In the genomic region with DNA sequence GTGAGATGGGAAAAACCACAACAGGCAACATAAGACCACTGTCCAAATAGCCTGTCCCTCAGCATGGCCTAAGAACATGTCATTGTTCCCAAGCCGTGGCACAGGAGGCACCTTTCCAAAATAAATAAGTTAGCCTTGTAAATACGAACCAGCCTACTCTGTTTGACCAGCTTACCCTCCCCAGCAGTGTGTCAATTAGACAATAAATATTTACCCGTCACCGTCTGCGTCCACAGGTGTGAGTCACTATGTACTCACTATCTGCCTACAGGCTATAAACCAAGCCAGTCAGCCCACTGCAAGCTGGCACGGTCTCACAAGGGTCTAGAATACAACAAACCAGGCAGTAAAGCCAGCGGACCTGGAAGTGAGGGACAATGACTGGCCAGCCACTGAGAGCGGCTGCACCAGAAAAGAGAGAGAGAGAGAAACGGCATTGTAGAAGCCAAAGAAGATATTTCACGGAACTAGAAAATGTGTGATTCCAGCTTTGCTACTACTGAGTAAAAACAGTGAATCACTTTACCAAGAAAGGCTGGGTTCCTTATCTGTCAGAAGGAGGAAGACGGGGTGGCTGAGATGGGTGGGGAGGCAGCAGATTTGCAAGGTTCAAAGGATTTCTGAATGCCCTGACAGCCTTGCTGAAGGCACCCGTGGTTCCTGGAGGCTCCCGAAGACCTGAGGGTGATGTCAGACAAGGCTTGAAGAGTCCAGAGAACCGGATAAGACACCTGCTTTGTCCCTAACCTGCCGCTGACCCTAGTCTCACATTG, we compare ENCODE assay signal across 14 mouse cellular contexts.
DNase-seq lines count a peak whose midpoint lies in the region; ATAC-seq and TF ChIP-seq lines count a peak whose summit lies in the region.
"Had no signal": no experiment of that assay in that cellular context is flagged by ENCODE, and none has a peak within 500 bp of the region (broad histone marks: within the 10 kb centered on the region; RNA-seq: fewer than 3 reads in every experiment).

No protein-coding gene starts in this region.

- no peaks in the 10 kb centered on the region for H3K36me3 ChIP-seq in forebrain, embryonic 10.5 days (replicated peaks)
- H3K36me3 ChIP-seq in forebrain, embryonic 13.5 days (ENCODE audit: poor library complexity, severe bottlenecking) = no peaks in the 10 kb centered on the region
- H3K36me3 ChIP-seq in intestine, postnatal 0 days (ENCODE audit: control insufficient read depth, insufficient read depth) = peaks cover 4% of the 10 kb centered on the region
- H3K36me3 ChIP-seq: hindbrain, embryonic 12.5 days; midbrain, embryonic 10.5 days had no signal

- peaks cover 12% of the 10 kb centered on the region for H3K27me3 ChIP-seq in forebrain, embryonic 10.5 days (ENCODE audit: poor library complexity, severe bottlenecking)
- H3K27me3 ChIP-seq in forebrain, embryonic 13.5 days = no peaks in the 10 kb centered on the region
- H3K27me3 ChIP-seq in intestine, postnatal 0 days (replicated peaks; ENCODE audit: control insufficient read depth, insufficient read depth, low read length) = no peaks in the 10 kb centered on the region
- H3K27me3 ChIP-seq: heart, embryonic 13.5 days; hindbrain, embryonic 12.5 days had no signal

- no peak overlapping the region for H3K4me2 ChIP-seq in forebrain, embryonic 13.5 days
- peak overlapping the region; percentile 47 for H3K4me2 ChIP-seq in intestine, postnatal 0 days (replicated peaks; ENCODE audit: low read depth)
- H3K4me2 ChIP-seq: heart, embryonic 13.5 days; hindbrain, embryonic 12.5 days; limb, embryonic 13.5 days had no signal

- H3K4me3 ChIP-seq in forebrain, embryonic 10.5 days = no peak overlapping the region
- no peak overlapping the region for H3K4me3 ChIP-seq in forebrain, embryonic 13.5 days
- no peak overlapping the region for H3K4me3 ChIP-seq in intestine, postnatal 0 days (ENCODE audit: low read depth, low read length)
- H3K4me3 ChIP-seq: heart, embryonic 13.5 days; hindbrain, embryonic 12.5 days; limb, embryonic 13.5 days; midbrain, embryonic 10.5 days had no signal

- no peaks in the 10 kb centered on the region for H3K9me3 ChIP-seq in forebrain, embryonic 10.5 days
- no peaks in the 10 kb centered on the region for H3K9me3 ChIP-seq in forebrain, embryonic 13.5 days (replicated peaks)
- H3K9me3 ChIP-seq in intestine, postnatal 0 days (ENCODE audit: control insufficient read depth) = no peaks in the 10 kb centered on the region
- H3K9me3 ChIP-seq: heart, embryonic 13.5 days; hindbrain, embryonic 12.5 days; limb, embryonic 13.5 days; midbrain, embryonic 10.5 days had no signal

- no peak for DNase-seq in forebrain, embryonic 10.5 days (ENCODE audit: extremely low spot score, low spot score)
- peak; percentile 31 for DNase-seq in thymus, postnatal 4 days
- DNase-seq in thymus, postnatal 25 days = no peak
- DNase-seq in cerebellum, adult 9-10 months = no peak
- DNase-seq in c-Kit-positive CD71-positive TER-119-positive erythroid progenitor cells, embryonic 14.5 days (ENCODE audit: low spot score) = no peak
- no peak for DNase-seq in yolk sac, embryonic 10.5 days (ENCODE audit: low spot score)
- DNase-seq: cerebellum, adult 18-20 months; embryo, embryonic 11 days had no signal

- no peak overlapping the region for H3K9ac ChIP-seq in forebrain, embryonic 13.5 days
- no peak overlapping the region for H3K9ac ChIP-seq in intestine, postnatal 0 days (ENCODE audit: low read depth, low read length)
- H3K9ac ChIP-seq: heart, embryonic 13.5 days; hindbrain, embryonic 12.5 days; limb, embryonic 13.5 days had no signal

- 0 out of 2 replicates have a peak overlapping the region, but pooled peaks have one; percentile 21 for H3K27ac ChIP-seq in forebrain, embryonic 10.5 days
- H3K27ac ChIP-seq in forebrain, embryonic 13.5 days = no peak overlapping the region
- H3K27ac ChIP-seq in intestine, postnatal 0 days (ENCODE audit: low read depth, low read length) = peak overlapping the region; percentile 80
- H3K27ac ChIP-seq: heart, embryonic 13.5 days; hindbrain, embryonic 12.5 days; limb, embryonic 13.5 days; midbrain, embryonic 10.5 days had no signal

- H3K4me1 ChIP-seq in forebrain, embryonic 10.5 days = peaks cover 16% of the 10 kb centered on the region
- no peaks in the 10 kb centered on the region for H3K4me1 ChIP-seq in forebrain, embryonic 13.5 days
- peaks cover 3% of the 10 kb centered on the region; the same call in 1 of the 2 replicates for H3K4me1 ChIP-seq in intestine, postnatal 0 days (replicated peaks; ENCODE audit: control insufficient read depth, insufficient read depth, low read length)

- no peak for ATAC-seq in forebrain, embryonic 13.5 days
- ATAC-seq in intestine, postnatal 0 days = peak; percentile 93

- TF ChIP-seq CTCF in intestine, postnatal 0 days (IDR thresholded peaks at IDR 0.05; ENCODE audit: low read depth) = no peak

- 85% methylated on average over 15 of the region's 15 CpGs for WGBS in forebrain, embryonic 10.5 days
- 74% methylated on average over 15 of the region's 15 CpGs for WGBS in forebrain, embryonic 13.5 days
- 33% methylated on average over 15 of the region's 15 CpGs for WGBS in intestine, postnatal 0 days
